Mouse (Mus musculus): ENCODE data around the gene Rab40c.

- TF ChIP-seq POLR2A (IDR thresholded peaks at IDR 0.05; ENCODE audit: extremely low read depth, insufficient read depth, low read length) (no peak), CTCF (IDR thresholded peaks at IDR 0.05; ENCODE audit: low read depth, low read length) (no peak)
Observed at GRCm38 (mm10) chr17:25951803-25952623, 32.5 kb upstream of the Rab40c start, which contains the start of gene A930017K11Rik.

All from liver, adult 2 months (tissue).